Mouse (Mus musculus) naive thymus-derived CD4-positive, alpha-beta T cell, adult 2 months (primary cell): Measurements from ENCODE around the gene Dlx5.

Source experiments
- DNase-seq: peaks from one replicate; pipeline ENCODE4 v3.0.0-alpha.2; 2011; ENCODE audit warnings: low read depth

The Dlx5 gene

GRCm38 (mm10) chr6:6881638-6882190 lies at the start of gene Dlx5:
Gene Dlx5, minus strand, starts transcription at chr6:6882085.
- no peak for DNase-seq

GRCm38 (mm10) chr6:6931507-6931906 lies 49.6 kb upstream of the Dlx5 start:
- DNase-seq, result no peak

- no peak for DNase-seq
Observed at GRCm38 (mm10) chr6:6930831-6931230, 48.9 kb upstream of the Dlx5 start.

GRCm38 (mm10) chr6:6925264-6925663 lies 43.4 kb upstream of the Dlx5 start:
- DNase-seq, result no peak

GRCm38 (mm10) chr6:6917334-6917733 lies 35.4 kb upstream of the Dlx5 start:
- no peak for DNase-seq

- DNase-seq, result no peak
Observed at GRCm38 (mm10) chr6:6915526-6915915, 33.6 kb upstream of the Dlx5 start.

GRCm38 (mm10) chr6:6914849-6915525 lies 33.1 kb upstream of the Dlx5 start:
- DNase-seq, result peak; percentile 17

- no peak for DNase-seq
Observed at GRCm38 (mm10) chr6:6914304-6914703, 32.4 kb upstream of the Dlx5 start.

- no peak for DNase-seq
Observed at GRCm38 (mm10) chr6:6909586-6909985, 27.7 kb upstream of the Dlx5 start.

- no peak for DNase-seq
Observed at GRCm38 (mm10) chr6:6890047-6890446, 8.2 kb upstream of the Dlx5 start.

GRCm38 (mm10) chr6:6886225-6886624 lies 4.3 kb upstream of the Dlx5 start:
- no peak for DNase-seq

GRCm38 (mm10) chr6:6884897-6885296 lies 3.0 kb upstream of the Dlx5 start:
- no peak for DNase-seq

GRCm38 (mm10) chr6:6882266-6882797 lies 447 bp upstream of the Dlx5 start:
- DNase-seq, result no peak

GRCm38 (mm10) chr6:6881115-6881637 lies 709 bp downstream of the Dlx5 start:
- DNase-seq, result no peak

- no peak for DNase-seq
Observed at GRCm38 (mm10) chr6:6880361-6881114, 1.3 kb downstream of the Dlx5 start.

GRCm38 (mm10) chr6:6879371-6880325 lies 2.2 kb downstream of the Dlx5 start:
- DNase-seq, result no peak

- DNase-seq, result no peak
Observed at GRCm38 (mm10) chr6:6878841-6879291, 3.0 kb downstream of the Dlx5 start.

- DNase-seq, result no peak
Observed at GRCm38 (mm10) chr6:6877981-6878840, 3.7 kb downstream of the Dlx5 start.

GRCm38 (mm10) chr6:6877346-6877910 lies 4.5 kb downstream of the Dlx5 start:
- DNase-seq, result no peak

- DNase-seq, result no peak
Observed at GRCm38 (mm10) chr6:6876731-6877130, 5.2 kb downstream of the Dlx5 start.
